Mouse (Mus musculus) layer of hippocampus, postnatal 25 days (tissue): ENCODE results near the gene Gm45618. TPM values are rescaled to one million over a fixed set of nuclear protein-coding genes. Genes with fewer than 3 reads are reported as not detected.
"Not testable (repeated sequence)": the region's sequence is repeated elsewhere in the genome, so short reads cannot be mapped to it uniquely, and the experiment has no call there.

Experiments used
- DNase-seq, 2 experiments: peaks; one replicate each; pipeline ENCODE4 v3.0.0; 2022; ENCODE audit warnings: mixed read lengths in 2 of 2, low spot score in 1 of 2; ENCODE audit errors: extremely low spot score in 1 of 2
- total RNA-seq, 2 experiments: library from RNA; stranded (reverse); gene quantifications; 2 replicates each; pipeline ENCODE4 v1.2.3; 2021

Gene Gm45618
- total RNA-seq = not detected

DNA sequence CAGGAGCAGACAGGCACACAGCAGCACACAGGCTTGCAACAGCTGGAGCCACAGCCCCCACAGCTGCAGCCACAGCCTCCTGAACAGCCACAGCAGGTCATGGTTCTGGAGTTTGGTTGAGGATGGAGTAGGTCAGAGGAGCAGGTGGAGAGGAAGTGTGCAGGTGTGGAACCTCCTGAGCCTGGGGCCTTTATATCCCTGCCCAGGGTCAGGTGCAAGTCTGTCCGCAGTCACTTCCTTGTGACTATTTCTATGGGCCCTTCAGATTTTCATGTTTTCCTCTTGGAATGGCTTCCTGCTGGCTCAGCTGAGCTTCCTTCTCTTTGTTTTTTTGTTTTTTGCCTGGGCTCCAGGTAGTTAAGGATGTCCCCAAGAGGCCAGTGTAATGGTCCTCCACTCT, at the start of gene Gm45618:
Gene Gm45618, minus strand, starts transcription at position 101 of the 400 bp plus-strand sequence.
- not testable (repeated sequence) for DNase-seq

DNA sequence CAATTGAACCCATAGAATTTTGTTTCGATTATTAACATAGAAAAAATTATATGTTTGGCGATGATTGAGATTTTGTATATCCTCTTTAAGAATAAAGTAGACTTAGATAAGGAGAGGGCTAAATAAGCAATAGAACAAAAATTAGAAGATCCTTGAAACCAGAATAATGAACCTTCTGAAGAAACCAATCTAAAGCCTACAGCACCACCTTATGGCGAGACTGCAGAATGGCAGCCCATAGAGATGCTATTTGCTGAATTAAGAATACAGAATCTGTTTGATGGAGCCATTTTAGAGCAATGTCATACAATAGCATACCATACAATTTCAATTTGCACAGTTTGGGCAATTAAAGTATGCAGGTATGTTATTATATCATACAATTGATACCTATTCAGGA, 49.3 kb upstream of the Gm45618 start:
- no peak for DNase-seq

DNA sequence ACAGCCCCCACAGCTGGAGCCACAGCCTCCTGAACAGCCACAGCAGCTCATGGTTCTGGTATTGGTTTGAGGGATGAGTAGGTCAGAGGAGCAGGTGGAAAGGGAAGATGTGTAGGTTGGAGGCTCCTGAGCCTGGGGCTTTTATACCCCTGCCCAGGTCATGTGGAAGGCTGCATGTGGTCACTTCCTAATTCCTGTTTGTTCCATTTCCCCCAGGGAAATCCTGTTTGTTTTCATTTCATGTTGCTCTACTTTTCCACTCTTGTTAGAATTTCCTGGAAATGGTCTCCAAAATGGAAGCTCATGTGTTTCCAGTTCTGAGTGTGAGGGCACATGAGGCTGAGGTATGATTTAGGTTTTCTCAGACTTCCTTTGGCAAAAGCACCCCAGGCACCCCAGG, 45.1 kb upstream of the Gm45618 start, which contains the start of gene Gm4553:
Gene Gm4553, minus strand, starts transcription at position 101 of the 400 bp plus-strand sequence.
- DNase-seq = not testable (repeated sequence)

DNA sequence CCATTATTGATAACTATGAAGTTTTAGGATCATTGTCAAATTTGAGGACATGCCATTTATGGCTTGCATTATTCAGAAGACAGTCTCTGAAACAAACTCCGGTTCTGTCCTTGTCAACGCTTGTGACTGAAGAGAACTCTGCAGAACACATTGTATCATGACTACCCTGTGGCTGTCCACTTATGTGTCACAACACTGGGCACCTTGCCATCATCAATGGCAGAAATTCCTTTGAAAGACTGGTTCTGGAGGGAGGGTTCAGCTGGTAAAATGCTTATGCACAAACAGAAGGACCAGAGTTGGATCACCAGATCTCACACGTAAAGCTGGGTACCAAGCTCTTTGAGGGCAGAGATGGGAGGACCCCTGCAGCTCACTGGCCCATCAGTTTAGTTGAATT, 38.8 kb upstream of the Gm45618 start:
- DNase-seq = no peak

DNA sequence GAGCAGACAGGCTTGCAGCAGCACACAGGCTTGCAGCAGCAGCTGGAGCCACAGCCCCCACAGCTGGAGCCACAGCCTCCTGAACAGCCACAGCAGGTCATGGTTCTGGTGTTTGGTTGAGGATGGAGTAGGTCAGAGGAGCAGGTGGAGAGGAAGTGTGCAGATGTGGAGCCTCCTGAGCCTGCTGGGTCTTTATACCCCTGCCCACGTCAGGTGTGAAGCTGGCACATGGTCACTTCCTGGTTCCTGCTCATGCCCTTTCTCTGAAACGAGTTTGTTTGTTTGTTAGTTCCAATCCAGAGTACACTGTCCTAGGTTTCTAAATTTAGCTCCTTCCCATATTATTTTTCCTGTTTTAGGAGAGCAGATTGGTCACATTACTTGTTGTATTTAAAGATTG, 36.5 kb upstream of the Gm45618 start, which contains the start of gene Gm29735:
Gene Gm29735, minus strand, starts transcription at position 101 of the 400 bp plus-strand sequence.
- not testable (repeated sequence) for DNase-seq

DNA sequence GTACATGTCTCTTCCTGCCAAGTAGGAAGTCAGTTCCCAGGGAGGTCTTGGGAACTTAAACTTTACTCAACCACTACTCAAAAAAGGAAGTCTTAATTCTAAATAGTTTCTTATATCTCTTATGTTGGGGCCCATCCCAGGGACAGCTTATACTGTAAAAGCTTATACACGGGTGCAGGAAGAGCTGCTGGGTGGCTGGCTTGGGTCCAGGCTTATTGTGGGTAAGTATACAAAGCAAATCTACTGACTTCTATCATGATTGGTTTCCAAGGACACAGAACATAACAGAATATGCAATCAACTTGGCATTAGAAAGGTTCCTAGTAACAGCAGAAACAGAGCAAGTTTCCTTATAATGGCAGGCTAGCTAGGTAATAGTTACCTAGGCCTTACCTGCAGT, 34.8 kb upstream of the Gm45618 start:
- DNase-seq = no peak

DNA sequence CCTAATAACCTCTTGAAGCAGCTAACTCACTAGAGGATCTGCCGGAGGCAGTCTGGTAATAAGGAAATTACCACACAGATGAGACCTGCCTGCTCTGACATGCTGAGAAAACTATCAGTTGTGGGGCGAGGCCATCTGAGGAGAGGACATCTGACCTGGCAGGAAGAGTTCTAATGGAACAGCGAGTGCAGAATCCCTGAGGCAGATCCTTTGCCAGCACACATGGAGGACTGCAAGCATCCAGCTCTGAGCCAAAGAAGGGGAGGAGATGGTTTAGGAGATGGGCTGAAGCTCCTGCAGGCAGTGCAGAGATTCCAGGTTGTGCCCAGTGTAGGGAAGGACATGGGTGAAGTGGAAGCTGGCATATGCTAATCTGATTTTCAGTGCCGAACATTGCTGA, 31.7 kb upstream of the Gm45618 start:
- no peak for DNase-seq

DNA sequence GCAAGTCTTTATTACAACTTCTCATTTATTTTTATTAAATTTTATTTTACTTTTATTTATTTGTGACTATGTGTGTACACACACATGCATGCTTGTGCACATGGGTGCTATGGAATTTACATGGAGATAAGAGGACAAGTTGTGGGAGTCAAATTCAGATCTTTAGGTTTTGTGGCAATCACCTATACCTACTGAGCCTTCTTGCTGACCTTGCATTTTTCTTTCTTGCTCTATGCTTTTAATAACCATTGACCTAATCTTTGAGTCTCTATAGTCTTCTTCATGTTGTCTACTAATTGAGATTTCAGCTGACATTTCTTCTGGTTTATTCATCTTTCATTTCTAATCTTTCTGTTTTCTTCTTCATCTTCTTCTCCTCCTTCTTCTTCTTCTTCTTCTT, 28.1 kb upstream of the Gm45618 start:
- no peak for DNase-seq

DNA sequence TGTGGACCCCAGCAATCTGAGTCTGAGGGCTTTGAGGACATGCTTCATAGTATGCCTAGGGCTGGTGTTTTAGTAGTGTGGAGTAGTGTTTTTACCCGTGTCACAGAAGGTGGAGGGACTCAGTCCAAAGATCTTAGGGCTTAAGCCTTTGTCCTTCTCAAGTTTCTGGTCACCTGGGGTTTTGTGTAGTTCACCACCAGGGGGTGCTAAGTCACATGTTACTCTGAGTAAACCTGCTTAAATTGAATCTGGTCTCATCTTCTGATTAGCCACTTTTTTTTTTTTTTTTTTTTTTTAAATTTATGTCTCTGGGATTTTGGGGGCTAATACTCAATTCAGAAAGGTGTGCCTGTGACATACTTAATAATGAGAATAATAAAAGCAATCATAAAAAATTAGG, 25.5 kb upstream of the Gm45618 start:
- peak in 1 of 2 experiments; percentile 42 for DNase-seq

DNA sequence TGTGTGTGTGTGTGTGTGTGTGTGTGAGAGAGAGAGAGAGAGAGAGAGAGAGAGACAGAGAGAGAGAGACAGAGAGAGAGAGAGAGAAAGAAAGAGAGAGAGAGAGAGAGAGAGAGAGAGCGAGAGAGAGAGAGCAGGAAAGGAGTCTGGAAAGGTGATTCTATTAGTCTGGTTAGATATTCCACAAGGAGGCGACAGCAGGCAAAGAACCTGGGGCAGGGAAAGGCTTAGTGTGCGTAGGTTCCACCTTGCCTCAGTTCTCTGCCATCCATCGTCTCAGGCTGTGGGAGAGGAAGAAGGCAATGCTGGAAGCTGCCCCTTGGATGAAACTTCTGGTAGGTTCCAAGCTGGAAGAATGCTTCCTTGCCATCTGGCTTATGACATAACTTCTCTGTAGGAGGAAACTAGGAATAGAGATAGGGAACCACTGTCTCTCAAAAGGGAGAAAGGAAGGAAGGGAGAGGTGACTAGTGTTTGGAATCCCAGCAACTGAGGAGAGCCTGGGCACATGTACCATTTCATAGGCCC, 24.9 kb upstream of the Gm45618 start:
- DNase-seq = no peak

DNA sequence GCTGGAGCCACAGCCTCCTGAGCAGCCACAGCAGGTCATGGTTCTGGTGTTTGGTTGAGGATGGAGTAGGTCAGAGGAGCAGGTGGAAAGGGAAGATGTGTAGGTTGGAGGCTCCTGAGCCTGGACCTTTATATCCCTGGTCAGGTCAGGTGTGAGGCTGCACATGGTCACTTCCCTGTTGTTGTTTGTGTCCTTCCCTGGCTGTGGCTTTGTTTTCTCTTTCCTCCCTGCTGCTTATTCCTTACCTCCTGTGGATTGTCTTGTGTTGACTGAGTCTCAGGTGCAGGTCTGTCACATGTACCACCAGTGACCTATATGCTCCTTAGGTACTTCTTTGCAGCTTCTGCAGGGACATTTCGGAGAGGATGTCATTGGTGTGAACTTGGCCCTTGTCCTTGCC, 24.0 kb upstream of the Gm45618 start, which contains the start of gene Gm45337:
Gene Gm45337, minus strand, starts transcription at position 101 of the 400 bp plus-strand sequence.
- no peak for DNase-seq

DNA sequence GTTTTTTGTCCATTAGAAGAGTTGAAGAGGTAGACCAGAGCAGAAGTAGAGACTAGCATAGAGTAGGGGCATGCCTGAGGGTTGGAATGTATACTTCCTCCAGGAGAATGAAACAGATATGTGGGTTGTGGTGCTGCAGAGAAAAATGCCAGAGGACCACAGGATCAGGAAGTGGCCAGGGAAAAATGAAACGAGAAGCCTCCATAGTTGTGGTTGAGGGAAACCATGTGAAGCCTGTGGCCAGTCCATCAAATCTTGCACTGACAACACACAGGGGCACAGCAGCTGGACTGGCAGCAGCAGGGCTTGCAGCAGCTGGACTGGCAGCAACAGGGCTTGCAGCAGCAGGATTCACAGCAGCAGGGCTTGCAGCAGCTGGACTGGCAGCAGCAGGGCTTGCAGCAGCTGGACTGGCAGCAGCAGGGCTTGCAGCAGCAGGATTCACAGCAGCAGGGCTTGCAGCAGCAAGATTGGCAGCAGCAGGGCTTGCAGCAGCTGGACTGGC, 23.0 kb upstream of the Gm45618 start:
- DNase-seq = not testable (repeated sequence)

DNA sequence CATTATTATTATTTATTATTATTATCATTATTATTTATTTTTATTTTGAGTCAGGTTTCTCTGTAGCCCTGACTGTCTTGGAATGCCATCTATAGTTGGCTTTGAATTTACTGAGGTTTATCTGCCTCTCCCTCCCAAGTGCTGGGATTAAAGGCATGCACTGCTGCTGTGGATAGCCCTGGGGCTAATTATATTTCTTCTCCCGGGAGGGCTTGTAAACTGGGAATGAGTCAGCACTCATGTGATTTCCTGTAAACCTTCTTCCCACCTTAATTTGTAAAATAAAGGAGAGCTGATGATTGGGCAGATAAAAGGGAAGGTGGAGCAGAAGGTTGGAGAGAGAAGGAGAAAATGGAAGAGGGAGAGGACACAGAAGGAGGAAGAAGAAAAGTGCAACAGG, 20.2 kb upstream of the Gm45618 start:
- no peak for DNase-seq

DNA sequence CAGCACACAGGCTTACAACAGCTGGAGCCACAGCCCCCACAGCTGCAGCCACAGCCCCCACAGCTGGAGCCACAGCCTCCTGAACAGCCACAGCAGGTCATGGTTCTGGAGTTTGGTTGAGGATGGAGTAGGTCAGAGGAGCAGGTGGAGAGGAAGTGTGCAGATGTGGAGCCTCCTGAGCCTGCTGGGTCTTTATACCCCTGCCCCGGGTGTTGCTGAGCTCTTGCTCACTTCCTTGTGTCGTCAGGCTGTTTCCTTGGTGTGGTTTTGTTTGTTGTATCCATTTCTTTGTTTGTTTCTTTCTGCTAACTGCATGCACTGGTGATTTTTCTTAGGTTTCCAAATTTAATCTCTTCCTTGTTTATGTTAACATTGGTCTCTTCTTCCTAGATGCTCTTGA, 15.4 kb upstream of the Gm45618 start, which contains the start of gene Gm39115:
Gene Gm39115, minus strand, starts transcription at position 101 of the 400 bp plus-strand sequence.
- not testable (repeated sequence) for DNase-seq

DNA sequence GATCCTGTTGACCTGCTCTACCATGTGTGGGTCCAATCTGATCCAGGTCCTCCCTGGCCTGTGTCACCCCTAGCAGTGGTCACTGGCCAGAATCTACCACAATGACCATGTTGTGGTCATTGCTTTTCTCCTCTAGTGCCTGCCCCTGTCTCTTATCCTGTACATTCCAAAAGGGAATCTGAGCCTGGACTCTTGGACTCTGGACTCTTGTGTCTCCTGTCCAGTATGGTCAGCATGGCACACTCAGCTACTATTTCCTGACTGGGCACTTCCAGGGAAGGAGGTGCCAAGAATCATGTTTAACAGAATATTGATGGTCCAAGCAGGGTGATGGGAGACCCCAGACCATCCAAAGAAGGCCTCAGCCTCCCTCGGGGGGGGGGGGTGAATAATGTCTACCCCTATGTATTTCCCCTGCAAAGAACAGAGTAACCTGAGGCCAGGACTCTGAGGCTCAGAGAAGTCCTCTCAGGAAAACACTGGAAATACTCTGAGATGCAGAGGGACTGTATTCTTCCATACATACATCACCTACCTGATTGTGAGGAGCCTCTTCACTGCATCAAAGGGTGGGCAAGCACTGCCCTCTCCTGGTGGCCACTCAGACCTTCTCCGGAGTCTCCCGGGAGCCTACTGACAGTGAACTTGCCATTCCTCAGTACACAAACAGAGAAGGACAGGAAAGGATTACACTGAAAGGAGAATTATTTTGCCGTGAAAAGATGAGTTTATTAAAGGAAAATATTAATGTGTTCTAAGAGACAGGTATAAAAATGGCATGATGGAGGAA, 13.9 kb upstream of the Gm45618 start:
- peak in 1 of 2 experiments; percentile 24 for DNase-seq

DNA sequence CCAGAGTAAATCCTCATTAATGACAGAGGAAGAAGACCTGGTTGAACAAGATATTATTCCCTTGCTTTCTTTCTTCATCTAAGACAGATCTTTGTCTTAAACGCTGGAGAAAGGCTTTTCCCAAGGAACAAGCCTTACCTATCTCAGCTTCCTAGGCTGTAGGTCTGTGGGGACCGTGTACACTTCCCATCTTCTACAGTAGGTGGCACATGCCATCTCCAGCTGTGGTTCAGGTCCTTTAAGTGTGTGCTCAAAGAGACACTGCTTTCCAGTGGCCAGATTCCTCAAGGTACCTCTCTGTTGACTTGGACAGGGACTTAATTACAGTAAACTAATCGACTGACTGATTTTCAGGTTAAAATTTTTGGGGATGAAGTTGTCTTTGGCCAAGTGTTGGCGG, 8.3 kb upstream of the Gm45618 start:
- no peak for DNase-seq

DNA sequence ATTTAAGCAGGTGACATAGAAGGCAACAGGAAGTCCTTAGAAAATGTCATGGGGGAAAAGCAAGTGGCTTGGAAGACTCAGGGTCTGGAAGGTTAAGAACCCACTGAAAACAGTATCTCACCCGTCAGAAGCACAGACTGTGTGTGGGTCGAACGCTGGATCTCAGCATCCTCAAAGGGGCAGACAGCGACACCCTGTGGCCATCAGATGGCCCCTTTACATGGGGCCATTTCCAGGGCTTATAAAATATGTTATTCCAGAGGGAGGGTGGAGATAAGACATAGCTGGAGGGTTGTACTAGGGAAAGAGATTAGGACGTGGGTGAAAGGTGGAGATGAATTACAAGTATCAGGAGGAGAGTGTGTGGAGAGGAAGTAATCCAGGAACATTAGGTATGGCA, 897 bp downstream of the Gm45618 start:
- peak in 1 of 2 experiments; percentile 20 for DNase-seq

DNA sequence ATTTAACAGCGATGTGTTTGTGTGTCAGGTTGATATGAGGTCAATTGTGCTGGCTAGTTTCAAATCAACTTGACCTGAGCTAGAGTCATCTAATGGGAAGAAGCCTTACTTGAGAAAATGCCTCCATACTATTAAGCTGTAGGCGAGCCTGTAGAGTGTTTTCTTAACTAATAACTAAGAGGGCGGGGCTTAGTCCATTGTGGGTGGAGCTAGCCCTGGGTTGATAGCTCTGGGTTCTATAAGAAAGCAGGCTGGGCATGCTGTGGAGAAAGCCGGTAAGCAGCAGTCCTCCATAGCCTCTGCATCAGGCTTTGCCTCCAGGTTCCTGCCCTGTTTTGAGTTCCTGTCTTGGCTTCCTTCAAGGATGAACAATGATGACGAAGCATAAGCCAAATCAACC, 15.8 kb downstream of the Gm45618 start:
- DNase-seq = no peak

DNA sequence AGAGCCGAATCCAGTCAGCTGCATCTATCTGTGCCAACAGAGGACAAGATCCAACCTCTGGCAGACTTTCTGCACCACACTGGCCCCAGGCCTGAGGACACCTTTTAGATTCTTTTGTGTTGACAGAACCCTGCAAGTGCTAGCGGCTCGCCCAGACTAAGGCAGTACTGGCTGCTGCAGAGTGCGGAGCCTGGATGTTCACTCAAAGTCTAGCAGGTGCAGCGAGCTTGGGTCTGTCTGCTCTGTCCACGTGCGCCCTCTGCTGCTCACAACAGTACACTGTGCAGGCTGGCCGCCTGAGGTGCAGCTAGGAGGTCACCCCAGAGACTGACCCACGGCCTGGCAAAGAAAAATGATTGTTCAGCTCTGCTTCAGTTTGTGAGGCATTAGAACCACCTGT, 22.8 kb downstream of the Gm45618 start:
- DNase-seq = peak; percentile 70 to 79

DNA sequence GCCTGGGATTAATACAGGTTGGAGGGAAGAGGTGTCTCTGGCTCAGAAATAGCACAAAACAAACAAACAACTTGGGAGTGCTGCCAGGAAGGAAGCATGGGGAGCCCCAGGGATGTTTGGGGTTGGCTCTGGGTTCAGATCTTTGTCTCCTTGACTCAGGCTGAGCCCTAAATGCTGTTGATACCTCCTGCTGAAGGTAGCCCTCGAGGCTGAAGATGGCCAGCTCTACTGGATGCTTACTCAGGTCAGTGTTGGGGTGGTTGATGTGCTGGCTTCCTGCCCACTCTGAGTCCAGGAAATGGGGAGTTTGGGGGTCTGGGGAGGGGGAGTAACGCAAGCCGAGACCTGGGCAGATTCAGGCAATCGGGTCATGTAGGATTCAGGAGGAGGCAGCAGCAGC, 23.8 kb downstream of the Gm45618 start:
- DNase-seq = no peak

DNA sequence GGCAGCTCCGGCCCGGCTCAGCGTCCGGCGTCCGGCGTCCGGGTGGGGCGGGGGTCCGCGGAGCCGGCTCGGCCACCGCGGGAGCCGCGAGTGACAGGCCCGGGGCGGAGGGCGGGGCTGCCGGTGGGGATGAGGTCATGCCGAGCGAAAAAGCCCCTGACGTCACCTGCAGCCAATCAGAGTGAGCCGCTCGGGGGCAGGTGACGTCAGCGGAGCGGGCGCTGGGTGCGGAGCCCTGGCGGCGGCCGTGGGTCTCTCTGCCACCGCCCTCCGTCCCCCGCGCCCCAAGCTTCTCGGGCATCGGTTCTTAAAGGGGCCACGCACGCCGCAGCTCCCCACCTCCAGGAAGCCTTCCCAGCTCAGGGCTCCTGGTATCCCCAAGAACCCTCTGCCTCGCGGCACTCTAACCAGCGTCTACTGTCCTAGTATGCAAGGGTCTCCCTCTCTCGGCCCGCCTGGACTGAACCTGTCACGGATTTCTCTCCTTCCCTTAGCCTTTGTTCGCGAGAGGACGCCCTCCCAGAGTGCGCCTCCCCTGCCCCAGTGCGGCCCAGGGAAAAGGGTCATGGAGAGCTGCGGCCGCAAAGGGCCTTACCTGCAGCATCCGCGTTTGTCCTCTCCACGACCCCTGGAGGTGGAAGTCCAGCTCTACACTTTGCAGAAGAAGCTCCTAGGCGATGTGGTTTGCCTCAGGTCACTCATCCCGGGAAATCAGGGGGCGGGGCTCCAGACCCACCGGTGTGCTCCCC, 25.2 kb downstream of the Gm45618 start, which contains the start of gene Dusp8:
Gene Dusp8, minus strand, starts transcription at position 661 of the 749 bp plus-strand sequence.
- DNase-seq = peak; percentile 91 to 96
